Mouse (Mus musculus) urinary bladder, postnatal 10 days (tissue): ENCODE data around the gene Acvr1b.

Experiments
- DNase-seq: peaks from one replicate; pipeline ENCODE4 v3.0.0; 2022; ENCODE audit warnings: low spot score

Gene Acvr1b

GRCm38 (mm10) chr15:101175613-101176283 lies 1.9 kb downstream of the Acvr1b start:
- DNase-seq = no peak

- DNase-seq = no peak
Measured at GRCm38 (mm10) chr15:101176284-101176680, 2.4 kb downstream of the Acvr1b start.

- no peak for DNase-seq
Measured at GRCm38 (mm10) chr15:101176795-101177691, 3.2 kb downstream of the Acvr1b start.

- DNase-seq = no peak
Measured at GRCm38 (mm10) chr15:101180363-101181105, 6.7 kb downstream of the Acvr1b start.

GRCm38 (mm10) chr15:101181106-101181466 lies 7.2 kb downstream of the Acvr1b start:
- no peak for DNase-seq

GRCm38 (mm10) chr15:101181500-101181899 lies 7.6 kb downstream of the Acvr1b start:
- DNase-seq = no peak

GRCm38 (mm10) chr15:101182676-101183075 lies 8.8 kb downstream of the Acvr1b start:
- DNase-seq = no peak

GRCm38 (mm10) chr15:101184300-101184699 lies 10.4 kb downstream of the Acvr1b start:
- DNase-seq = no peak

- DNase-seq = no peak
Measured at GRCm38 (mm10) chr15:101185549-101185948, 11.7 kb downstream of the Acvr1b start.

- DNase-seq = no peak
Measured at GRCm38 (mm10) chr15:101187907-101188306, 14.0 kb downstream of the Acvr1b start.

GRCm38 (mm10) chr15:101189981-101190761 lies 16.3 kb downstream of the Acvr1b start:
- no peak for DNase-seq

- DNase-seq = no peak
Measured at GRCm38 (mm10) chr15:101190762-101191150, 16.9 kb downstream of the Acvr1b start.

GRCm38 (mm10) chr15:101191459-101192259 lies 17.8 kb downstream of the Acvr1b start:
- no peak for DNase-seq

- no peak for DNase-seq
Measured at GRCm38 (mm10) chr15:101192260-101192640, 18.4 kb downstream of the Acvr1b start.

- no peak for DNase-seq
Measured at GRCm38 (mm10) chr15:101192651-101193050, 18.8 kb downstream of the Acvr1b start.

GRCm38 (mm10) chr15:101193971-101194370 lies 20.1 kb downstream of the Acvr1b start:
- no peak for DNase-seq

- no peak for DNase-seq
Measured at GRCm38 (mm10) chr15:101194951-101195823, 21.3 kb downstream of the Acvr1b start.

GRCm38 (mm10) chr15:101196079-101196795 lies 22.4 kb downstream of the Acvr1b start:
- no peak for DNase-seq

- DNase-seq = no peak
Measured at GRCm38 (mm10) chr15:101196961-101197360, 23.1 kb downstream of the Acvr1b start.
